Mouse (Mus musculus): ENCODE results near the gene Srcap.

DNA sequence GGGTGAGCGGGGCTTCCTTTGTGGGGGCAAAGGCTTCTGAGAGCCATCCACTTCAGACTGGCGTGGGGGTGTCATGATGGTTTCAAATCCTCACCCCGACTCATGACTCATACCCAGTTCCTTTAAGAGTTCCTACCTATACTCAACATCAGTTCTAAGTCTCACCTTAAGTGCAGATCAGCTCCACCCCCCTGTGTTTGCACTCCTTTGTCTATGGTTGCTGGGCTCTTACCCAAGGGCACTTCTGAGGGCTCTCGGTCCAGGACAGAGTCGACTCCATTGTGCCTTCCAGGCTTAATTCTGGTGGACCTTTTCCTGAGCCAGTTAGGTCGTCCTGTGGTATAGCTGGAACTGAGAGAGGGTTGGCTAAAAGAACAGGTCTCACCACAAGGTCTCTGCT lies 95.4 kb downstream of the Srcap start:
- TF ChIP-seq GATA1 (IDR thresholded peaks at IDR 0.05; ENCODE audit: low read length), result no peak
- TF ChIP-seq TAL1 (IDR thresholded peaks at IDR 0.05; ENCODE audit: low read length), result no peak
